Mouse (Mus musculus): ENCODE measurements around the gene Gm49320.

DNA sequence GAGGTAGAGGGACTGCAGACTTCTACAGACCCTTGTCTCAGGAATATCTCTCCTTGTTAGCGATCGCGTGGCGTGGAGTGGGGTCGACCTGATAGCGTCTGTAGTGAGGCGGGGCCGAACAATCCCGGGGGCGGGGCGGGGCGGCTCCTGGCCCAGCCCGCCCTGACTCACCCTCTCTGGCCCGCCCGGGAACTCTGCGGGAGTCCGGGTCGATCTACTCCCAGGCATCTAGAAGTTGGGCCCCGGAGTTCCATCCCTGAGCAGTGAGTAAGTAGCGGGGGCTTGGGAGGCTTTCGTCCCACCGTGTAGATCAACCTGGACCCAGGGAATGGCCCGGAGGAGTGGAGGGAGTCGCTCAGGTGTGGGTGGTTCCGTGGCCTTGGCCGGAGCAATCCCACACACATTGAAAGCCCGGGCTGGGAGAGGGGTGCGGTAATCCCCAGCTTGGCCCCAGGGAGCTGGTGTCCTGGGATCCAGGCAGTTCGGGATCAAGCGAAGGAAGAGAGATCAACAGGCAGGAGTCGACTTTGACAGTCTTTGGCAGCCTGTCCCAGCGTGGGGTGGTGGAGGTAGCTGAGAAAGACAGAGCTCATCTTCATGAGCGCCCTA lies 11.8 kb upstream of the Gm49320 start, which contains the start of gene Lrrc8e:
- TF ChIP-seq CTCF (IDR thresholded peaks at IDR 0.05; ENCODE audit: control insufficient read depth, insufficient read depth, insufficient read length) (no peak), MYOG (IDR thresholded peaks at IDR 0.05; ENCODE audit: control insufficient read depth, extremely low read depth, insufficient read length) (no peak), USF1 (IDR thresholded peaks at IDR 0.05; ENCODE audit: low read depth) (no peak), MAX (IDR thresholded peaks at IDR 0.05) (no peak), CEBPB (IDR thresholded peaks at IDR 0.05; ENCODE audit: low read depth) (no peak)

Data from C2C12 (cell line).